Mouse (Mus musculus) midbrain, embryonic 16.5 days (tissue): Measurements from ENCODE around the gene Ccdc189. TPM values are rescaled to one million over a fixed set of nuclear protein-coding genes. Genes with fewer than 3 reads are reported as not detected.

Experiments used
- ATAC-seq: fragments of 200-750 bp; cut with Nextera tagmentation; 2 replicates; pipeline ENCODE4 v1.8.0; 2017; ENCODE audit warnings: moderate TSS enrichment
- H3K27ac ChIP-seq: fragments of 300-500 bp; sonication (generic); 2 replicates; pipeline ENCODE4 v1.5.1; 2014; ENCODE audit warnings: mild to moderate bottlenecking, low read length, mixed read lengths
- H3K27me3 ChIP-seq: fragments of 300-500 bp; sonication (generic); 2 replicates; pipeline ENCODE4 v1.6.1; 2014; ENCODE audit warnings: low read depth, low read length, mixed read lengths; ENCODE audit not compliant: control insufficient read depth, insufficient read depth
- H3K36me3 ChIP-seq: fragments of 300-500 bp; sonication (generic); 2 replicates; pipeline ENCODE4 v1.6.1; 2014; ENCODE audit warnings: mild to moderate bottlenecking, low read length, moderate library complexity, mixed read lengths; ENCODE audit not compliant: control insufficient read depth, insufficient read depth
- H3K4me1 ChIP-seq: fragments of 300-500 bp; sonication (generic); 2 replicates; pipeline ENCODE4 v1.6.1; 2014; ENCODE audit warnings: mild to moderate bottlenecking, low read length, mixed read lengths; ENCODE audit not compliant: control insufficient read depth, insufficient read depth
- H3K4me2 ChIP-seq: fragments of 300-500 bp; sonication (generic); 2 replicates; pipeline ENCODE4 v1.6.1; 2014; ENCODE audit warnings: mild to moderate bottlenecking, low read length, mixed read lengths
- H3K4me3 ChIP-seq: fragments of 300-500 bp; sonication (generic); 2 replicates; pipeline ENCODE4 v1.5.1; 2014; ENCODE audit warnings: low read depth, mild to moderate bottlenecking, low read length, moderate library complexity, mixed read lengths
- H3K9ac ChIP-seq: fragments of 300-500 bp; sonication (generic); 2 replicates; pipeline ENCODE4 v1.6.1; 2014; ENCODE audit warnings: low read depth, low read length, mixed read lengths
- H3K9me3 ChIP-seq: fragments of 300-500 bp; sonication (generic); replicated peaks from 2 replicates; pipeline ENCODE4 v1.6.1; 2014; ENCODE audit warnings: mild to moderate bottlenecking, low read length, mixed read lengths; ENCODE audit not compliant: control insufficient read depth, poor library complexity, severe bottlenecking
- WGBS: fragments of 180-500 bp; shearing (Covaris S2); extraction: QIAGEN DNeasy Blood & Tissue Kit; methylation state at CpG from one replicate; pipeline ENCODE4 v1.1.7; 2014; 5-methylcytosine and 5-hydroxymethylcytosine counted together
- polyA plus RNA-seq: library from polyadenylated mRNA; unstranded; fragments of >200 nt; fragmentation: Nextera tagmentation; extraction: Ambion mirVana; gene quantifications from 2 replicates; pipeline ENCODE4 v1.2.1, GENCODE M21; 2015

Ccdc189 gene
- polyA plus RNA-seq, 1 experiment from 2014 or later = 10.2 TPM

DNA sequence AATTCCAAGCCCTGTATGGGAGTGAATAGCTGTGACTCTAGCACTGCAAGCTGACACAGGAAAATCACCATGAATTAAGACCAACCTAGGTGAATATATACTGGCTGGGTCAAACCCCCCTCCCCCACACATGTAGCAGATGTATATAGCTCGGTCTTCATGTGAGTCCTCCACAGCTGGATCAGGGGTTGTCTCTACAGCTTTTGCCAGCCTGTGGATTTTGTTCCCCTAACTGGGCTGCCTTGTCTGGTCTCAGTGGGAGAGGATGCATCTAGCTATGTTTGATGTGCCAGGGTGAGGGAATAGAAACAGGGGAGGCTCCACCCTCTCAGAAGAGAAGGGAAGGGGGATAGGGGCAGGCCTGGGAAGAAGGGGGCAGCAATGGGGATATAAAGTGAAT, 27.9 kb upstream of the Ccdc189 start:
- H3K36me3 ChIP-seq = peaks cover 14% of the 10 kb centered on the region
- no peak for ATAC-seq

DNA sequence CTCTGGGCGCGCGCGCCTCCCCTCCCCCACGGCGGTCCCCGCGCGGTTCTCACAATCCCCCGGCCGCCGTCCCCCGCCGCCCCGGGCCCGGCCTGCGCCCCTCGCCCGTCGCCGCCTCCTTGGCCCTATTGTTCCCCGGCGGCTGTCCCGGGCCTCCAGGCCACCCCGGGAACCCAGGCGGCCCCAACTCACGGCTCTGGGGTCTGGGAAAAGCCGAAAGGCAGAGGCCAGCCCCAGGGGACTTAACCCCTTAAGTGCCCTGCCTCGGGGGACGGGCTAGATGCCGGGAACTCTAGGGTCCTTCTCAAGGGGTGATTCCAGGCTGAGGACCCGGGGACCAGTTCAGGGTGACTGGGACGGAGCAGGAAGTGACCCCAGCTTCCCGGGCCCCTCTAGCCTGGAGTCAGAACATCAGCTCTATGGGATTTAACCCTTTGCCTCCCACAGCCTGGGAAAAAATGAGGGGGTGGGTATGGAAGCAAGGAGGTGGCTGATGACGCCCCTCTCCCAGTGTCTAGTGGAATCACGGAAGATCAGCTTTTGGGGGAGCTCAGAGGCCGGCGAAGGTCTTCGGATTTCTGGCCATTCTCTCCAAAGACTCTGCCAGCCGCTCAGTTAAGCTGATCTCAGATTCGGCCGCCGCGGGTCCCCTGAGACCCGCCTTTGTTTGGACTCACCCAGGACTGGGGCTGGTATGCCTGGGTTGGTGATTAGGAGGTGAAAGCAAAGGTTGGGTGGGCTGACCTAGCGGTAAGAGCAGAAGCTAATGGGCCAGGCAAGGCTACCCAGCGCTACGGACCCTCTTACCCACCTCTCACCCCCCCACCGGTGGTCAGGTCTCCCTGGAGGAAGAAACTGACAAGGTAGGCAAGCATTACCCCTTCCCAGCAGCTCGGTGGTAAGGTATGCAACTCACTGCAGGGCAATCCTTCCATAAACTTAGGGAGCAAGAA, 26.8 kb upstream of the Ccdc189 start, which contains the start of gene Zfp629:
Zfp629 (minus strand) TSS at position 907 of the 953 bp plus-strand sequence.
- Histone ChIP-seq H3K36me3 (peaks cover 26% of the 10 kb centered on the region), H3K9ac (peak within 1 kb of the TSS; percentile 97), H3K27ac (peak within 1 kb of the TSS; percentile 94), H3K4me1 (peaks cover 23% of the 10 kb centered on the region), H3K27me3 (no peaks in the 10 kb centered on the region), H3K4me2 (peak within 1 kb of the TSS; percentile 95), H3K9me3 (no peaks in the 10 kb centered on the region), H3K4me3 (peak within 1 kb of the TSS; percentile 100)
- 1% methylated on average over 43 of the region's 50 CpGs for WGBS
- ATAC-seq = peak; percentile 95

More for the DNA sequence above, 27.9 kb upstream of the Ccdc189 start:
- peak overlapping the region; percentile 100 for H3K4me3 ChIP-seq
- H3K9ac ChIP-seq = 0 out of 2 replicates have a peak overlapping the region, but pooled peaks have one; percentile 17
- peaks cover 23% of the 10 kb centered on the region for H3K4me1 ChIP-seq
- no peaks in the 10 kb centered on the region for H3K27me3 ChIP-seq
- H3K27ac ChIP-seq = 0 out of 2 replicates have a peak overlapping the region, but pooled peaks have one; percentile 6
- H3K9me3 ChIP-seq = no peaks in the 10 kb centered on the region
- H3K4me2 ChIP-seq = peak overlapping the region; percentile 95
- 57% methylated on average over 1 of the region's 1 CpGs for WGBS

DNA sequence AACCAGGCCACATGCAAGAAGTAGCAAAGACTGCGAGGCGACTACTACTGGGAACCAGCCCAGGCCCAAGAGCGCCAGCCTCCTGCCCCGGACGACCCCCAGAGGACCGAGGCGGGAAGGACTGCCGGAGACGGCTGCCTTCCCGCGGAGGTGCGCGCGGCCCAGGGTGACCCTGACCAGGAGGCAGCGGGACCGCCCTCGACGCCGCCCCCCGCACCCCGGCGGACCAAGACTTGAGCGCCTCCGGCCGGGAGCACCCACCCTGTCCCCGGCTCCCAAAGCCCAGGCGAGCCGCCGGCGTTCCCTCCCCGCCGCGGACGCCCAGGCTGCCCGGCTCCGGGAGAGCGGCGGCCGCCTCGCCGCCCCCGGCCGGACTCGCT, 26.1 kb upstream of the Ccdc189 start:
- Histone ChIP-seq H3K4me1 (peaks cover 23% of the 10 kb centered on the region), H3K27ac (peak overlapping the region; percentile 94), H3K27me3 (no peaks in the 10 kb centered on the region), H3K36me3 (peaks cover 31% of the 10 kb centered on the region), H3K9me3 (no peaks in the 10 kb centered on the region), H3K9ac (peak overlapping the region; percentile 97), H3K4me2 (peak overlapping the region; percentile 95), H3K4me3 (peak overlapping the region; percentile 100)
- WGBS = 0% methylated on average over 18 of the region's 44 CpGs
- ATAC-seq = peak; percentile 19

DNA sequence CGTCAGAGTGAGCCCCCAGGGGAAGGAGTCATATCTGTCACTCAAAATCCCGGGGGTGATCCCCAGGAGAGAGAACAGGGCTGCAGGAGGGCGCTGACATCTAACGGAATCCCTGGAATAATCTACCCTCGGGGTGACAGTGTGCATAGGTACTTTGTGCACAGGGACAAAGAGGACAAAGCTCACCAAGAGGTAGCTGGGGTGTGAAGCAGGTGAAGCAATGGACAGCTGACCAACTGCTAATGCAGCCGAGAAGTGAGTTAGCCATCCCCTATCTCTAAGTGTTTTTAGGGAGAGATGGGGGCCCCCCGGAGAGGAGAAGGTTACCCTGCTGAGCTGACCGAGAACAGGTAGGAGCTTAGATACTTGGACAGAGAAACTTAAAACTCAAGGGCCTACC, 25.7 kb upstream of the Ccdc189 start:
- Histone ChIP-seq H3K9ac (peak overlapping the region; percentile 97), H3K9me3 (no peaks in the 10 kb centered on the region), H3K27me3 (no peaks in the 10 kb centered on the region), H3K36me3 (peaks cover 33% of the 10 kb centered on the region), H3K27ac (no peak overlapping the region), H3K4me3 (peak overlapping the region; percentile 100), H3K4me1 (peaks cover 23% of the 10 kb centered on the region), H3K4me2 (peak overlapping the region; percentile 95)
- 19% methylated on average over 8 of the region's 8 CpGs for WGBS
- no peak for ATAC-seq

DNA sequence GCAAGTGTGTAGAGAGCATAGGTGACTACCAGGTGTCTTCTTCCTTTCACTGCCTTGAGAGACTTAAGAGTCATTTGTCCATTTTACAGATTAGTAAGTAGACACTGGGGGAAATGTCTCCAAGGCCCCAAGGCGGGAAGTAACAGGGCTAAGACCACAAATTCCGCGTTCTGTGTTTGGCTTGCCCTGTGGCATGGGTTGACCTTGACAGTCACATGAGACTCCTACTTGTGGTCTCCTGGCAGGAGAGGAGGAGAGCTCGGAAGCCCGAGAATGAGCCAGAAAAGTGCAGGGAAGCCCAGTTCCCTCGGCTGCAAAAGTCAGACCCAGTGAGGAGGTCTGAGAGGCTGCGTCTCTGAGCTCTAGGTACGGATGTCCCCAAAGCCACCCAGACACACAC, 25.1 kb upstream of the Ccdc189 start:
- Histone ChIP-seq H3K27ac (no peak overlapping the region), H3K4me3 (peak overlapping the region; percentile 100; the same call in 1 of the 2 replicates), H3K9me3 (no peaks in the 10 kb centered on the region), H3K9ac (no peak overlapping the region), H3K36me3 (peaks cover 33% of the 10 kb centered on the region), H3K27me3 (no peaks in the 10 kb centered on the region), H3K4me1 (peaks cover 23% of the 10 kb centered on the region), H3K4me2 (peak overlapping the region; percentile 95)
- ATAC-seq = no peak
- 86% methylated on average over 8 of the region's 8 CpGs for WGBS

DNA sequence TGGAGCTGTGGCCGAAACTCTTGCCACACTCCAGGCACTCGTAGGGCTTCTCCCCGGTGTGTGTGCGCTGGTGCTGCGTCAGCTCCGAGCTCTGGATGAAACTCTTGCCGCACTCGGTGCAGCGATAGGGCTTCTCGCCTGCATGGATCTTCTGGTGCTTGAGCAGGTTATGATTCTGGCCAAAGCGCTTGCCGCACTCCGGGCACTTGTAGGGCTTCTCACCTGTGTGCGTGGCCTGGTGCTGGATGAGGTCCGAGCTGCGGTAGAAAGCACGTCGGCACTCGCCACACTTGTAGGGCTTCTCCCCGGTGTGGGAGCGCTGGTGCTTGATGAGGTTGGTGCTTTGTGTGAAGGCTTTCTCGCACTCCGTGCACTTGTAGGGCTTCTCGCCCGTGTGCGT, 23.2 kb upstream of the Ccdc189 start:
- no peak for ATAC-seq
- H3K4me1 ChIP-seq = peaks cover 15% of the 10 kb centered on the region
- peaks cover 33% of the 10 kb centered on the region for H3K36me3 ChIP-seq
- no peaks in the 10 kb centered on the region for H3K9me3 ChIP-seq
- no peak overlapping the region for H3K4me3 ChIP-seq
- H3K27me3 ChIP-seq = no peaks in the 10 kb centered on the region
- no peak overlapping the region for H3K9ac ChIP-seq
- 96% methylated on average over 26 of the region's 26 CpGs for WGBS
- H3K4me2 ChIP-seq = no peak overlapping the region
- H3K27ac ChIP-seq = no peak overlapping the region

DNA sequence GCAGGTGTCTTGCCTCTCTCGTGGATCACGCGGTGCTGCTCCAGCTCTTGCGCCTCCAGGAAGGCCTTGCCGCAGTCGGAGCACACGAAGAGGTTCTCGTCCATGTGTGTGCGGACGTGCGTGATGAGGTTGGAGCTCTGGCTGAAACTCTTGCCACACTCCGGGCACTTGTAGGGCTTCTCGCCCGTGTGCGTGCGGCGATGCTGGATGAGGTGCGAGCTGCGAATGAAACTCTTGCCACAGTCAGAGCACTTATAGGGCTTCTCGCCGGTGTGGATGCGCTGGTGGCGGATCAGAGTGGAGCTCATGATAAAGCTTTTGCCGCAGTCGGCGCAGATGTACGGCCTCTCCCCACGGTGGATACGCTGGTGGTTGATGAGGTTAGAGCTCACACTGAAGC, 22.6 kb upstream of the Ccdc189 start:
- no peak for ATAC-seq
- Histone ChIP-seq H3K27me3 (no peaks in the 10 kb centered on the region), H3K9me3 (no peaks in the 10 kb centered on the region), H3K27ac (no peak overlapping the region), H3K4me1 (peaks cover 11% of the 10 kb centered on the region), H3K4me2 (no peak overlapping the region), H3K36me3 (peaks cover 33% of the 10 kb centered on the region), H3K9ac (no peak overlapping the region), H3K4me3 (no peak overlapping the region)
- whole genome bisulfite sequencing = 96% methylated on average over 29 of the region's 29 CpGs

DNA sequence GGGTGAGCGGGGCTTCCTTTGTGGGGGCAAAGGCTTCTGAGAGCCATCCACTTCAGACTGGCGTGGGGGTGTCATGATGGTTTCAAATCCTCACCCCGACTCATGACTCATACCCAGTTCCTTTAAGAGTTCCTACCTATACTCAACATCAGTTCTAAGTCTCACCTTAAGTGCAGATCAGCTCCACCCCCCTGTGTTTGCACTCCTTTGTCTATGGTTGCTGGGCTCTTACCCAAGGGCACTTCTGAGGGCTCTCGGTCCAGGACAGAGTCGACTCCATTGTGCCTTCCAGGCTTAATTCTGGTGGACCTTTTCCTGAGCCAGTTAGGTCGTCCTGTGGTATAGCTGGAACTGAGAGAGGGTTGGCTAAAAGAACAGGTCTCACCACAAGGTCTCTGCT, 18.8 kb upstream of the Ccdc189 start:
- ATAC-seq = no peak
- Histone ChIP-seq H3K4me1 (no peaks in the 10 kb centered on the region), H3K4me2 (no peak overlapping the region), H3K9ac (no peak overlapping the region), H3K36me3 (peaks cover 36% of the 10 kb centered on the region), H3K27ac (no peak overlapping the region), H3K27me3 (no peaks in the 10 kb centered on the region), H3K9me3 (no peaks in the 10 kb centered on the region), H3K4me3 (no peak overlapping the region)
- 90% methylated on average over 6 of the region's 6 CpGs for WGBS

DNA sequence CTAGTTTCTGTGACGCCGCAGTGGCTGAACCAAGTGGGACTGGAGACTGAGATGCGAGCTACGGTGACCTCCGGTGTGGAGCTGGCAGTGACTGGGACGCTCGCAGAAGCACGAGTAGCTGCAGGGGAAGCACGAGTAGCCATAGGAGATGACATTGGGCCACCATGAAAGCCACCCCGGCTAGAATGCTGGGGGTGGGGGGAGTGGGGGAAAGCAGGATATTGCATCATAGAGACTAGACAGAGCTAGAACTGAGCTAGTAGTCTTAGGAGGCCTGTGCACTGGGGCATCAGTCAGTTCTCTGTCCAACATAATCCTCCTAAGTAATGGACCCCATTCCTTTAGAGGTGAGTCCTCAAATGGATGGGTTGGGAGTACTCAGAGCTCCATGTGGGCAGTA, 15.9 kb upstream of the Ccdc189 start:
- no peak overlapping the region for H3K9ac ChIP-seq
- H3K27ac ChIP-seq = no peak overlapping the region
- no peak for ATAC-seq
- no peak overlapping the region for H3K4me2 ChIP-seq
- H3K36me3 ChIP-seq = peaks cover 14% of the 10 kb centered on the region
- 93% methylated on average over 10 of the region's 10 CpGs for WGBS
- no peaks in the 10 kb centered on the region for H3K4me1 ChIP-seq
- no peak overlapping the region for H3K4me3 ChIP-seq
- H3K27me3 ChIP-seq = no peaks in the 10 kb centered on the region
- no peaks in the 10 kb centered on the region for H3K9me3 ChIP-seq
